Mouse (Mus musculus): ENCODE results near the gene Ltbp1. TPM values are rescaled to one million over a fixed set of nuclear protein-coding genes. Genes with fewer than 3 reads are reported as not detected.

Ltbp1 gene
- polyA plus RNA-seq, 1 experiment from 2014 or later: 6.7 TPM

DNA sequence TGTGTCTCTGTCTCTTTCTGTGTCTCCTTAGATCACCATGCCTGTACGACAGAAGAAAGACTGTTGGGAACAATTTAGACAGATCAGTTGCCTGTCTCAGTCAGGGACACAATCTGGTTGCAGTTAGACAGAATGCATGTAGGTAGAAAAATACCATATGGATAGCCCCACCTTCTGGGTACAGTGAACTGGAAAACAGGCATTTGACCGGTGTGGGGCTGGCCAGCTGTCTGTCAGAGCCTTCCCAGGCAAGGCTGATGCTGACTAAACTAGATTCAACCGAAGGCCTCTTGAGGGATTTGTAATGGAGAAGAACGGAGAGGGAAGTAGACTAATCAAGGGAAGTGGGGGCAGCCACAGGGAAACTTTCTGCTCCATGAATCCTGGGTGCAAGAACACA, 156.6 kb downstream of the Ltbp1 start:
- Histone ChIP-seq H3K9ac (replicated peaks) (no peak overlapping the region), H3K27ac (replicated peaks) (no peak overlapping the region), H3K27me3 (no peaks in the 10 kb centered on the region), H3K36me3 (no peaks in the 10 kb centered on the region), H3K9me3 (no peaks in the 10 kb centered on the region), H3K4me2 (replicated peaks) (no peak overlapping the region), H3K4me1 (no peaks in the 10 kb centered on the region), H3K4me3 (no peak overlapping the region)
- 84% methylated on average over 4 of the region's 4 CpGs for WGBS
- no peak for ATAC-seq (ENCODE audit: low FRiP score, low read depth)

DNA sequence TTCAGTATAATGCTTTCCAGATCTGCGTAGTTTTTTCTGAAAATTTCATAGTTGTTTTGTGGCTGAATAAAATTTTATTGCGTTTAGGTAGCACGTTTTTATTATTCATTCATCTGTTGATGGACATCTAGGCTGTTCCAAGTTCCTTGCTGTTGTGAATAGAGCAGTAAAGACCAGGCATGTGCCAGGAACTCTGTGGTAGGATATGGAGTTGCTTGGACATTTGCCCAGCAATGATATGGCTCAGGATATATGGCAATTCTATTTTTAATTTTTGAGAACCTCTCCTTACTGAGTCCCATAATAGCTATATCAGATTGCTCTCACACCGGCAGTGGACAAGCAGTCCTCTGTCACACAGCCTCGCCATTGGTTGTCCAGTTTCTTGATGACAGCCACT, 159.2 kb downstream of the Ltbp1 start:
- Histone ChIP-seq H3K9me3 (no peaks in the 10 kb centered on the region), H3K27ac (replicated peaks) (no peak overlapping the region), H3K36me3 (no peaks in the 10 kb centered on the region), H3K4me3 (no peak overlapping the region), H3K4me1 (no peaks in the 10 kb centered on the region), H3K27me3 (no peaks in the 10 kb centered on the region), H3K9ac (replicated peaks) (no peak overlapping the region), H3K4me2 (replicated peaks) (no peak overlapping the region)
- 93% methylated on average over 5 of the region's 5 CpGs for WGBS
- ATAC-seq (ENCODE audit: low FRiP score, low read depth): no peak

DNA sequence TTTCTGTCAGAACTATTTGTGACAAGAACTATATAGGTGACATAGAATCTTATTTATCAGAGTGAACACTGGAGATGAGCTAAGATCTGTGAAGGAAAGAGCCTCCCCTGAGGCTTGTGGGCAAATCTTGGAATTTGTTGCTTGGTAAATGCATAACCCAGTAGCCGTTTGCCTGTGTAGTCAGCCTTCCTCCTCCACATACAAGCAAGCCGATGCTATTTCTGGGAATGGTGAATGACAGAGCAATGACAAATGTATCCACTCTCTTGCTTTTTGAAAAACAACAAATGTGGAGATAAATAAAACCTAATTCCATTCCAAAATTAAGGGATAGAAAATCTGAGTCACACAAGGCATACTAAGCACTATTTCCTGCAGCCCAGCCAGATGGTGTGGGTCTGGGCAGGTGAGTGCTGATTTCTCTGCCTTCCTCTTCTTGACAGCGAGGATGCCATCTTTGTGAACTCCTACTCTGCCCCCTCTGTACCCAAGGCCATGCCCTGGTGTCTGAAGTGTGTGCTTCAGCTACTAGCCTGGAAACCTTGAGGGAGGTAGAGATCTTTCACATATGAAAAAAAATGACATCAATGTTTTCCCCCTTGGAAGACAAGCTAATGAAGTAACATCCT, 163.3 kb downstream of the Ltbp1 start:
- no peaks in the 10 kb centered on the region for H3K36me3 ChIP-seq
- no peak overlapping the region for H3K4me2 ChIP-seq (replicated peaks)
- H3K4me1 ChIP-seq: no peaks in the 10 kb centered on the region
- H3K27me3 ChIP-seq: no peaks in the 10 kb centered on the region
- WGBS: 88% methylated on average over 3 of the region's 3 CpGs
- no peak overlapping the region for H3K9ac ChIP-seq (replicated peaks)
- H3K27ac ChIP-seq (replicated peaks): no peak overlapping the region
- H3K4me3 ChIP-seq: no peak overlapping the region
- ATAC-seq (ENCODE audit: low FRiP score, low read depth): no peak
- no peaks in the 10 kb centered on the region for H3K9me3 ChIP-seq

GRCm38 (mm10) chr17:75171659-75172058, 166.3 kb downstream of the Ltbp1 start:
- Histone ChIP-seq H3K36me3 (no peaks in the 10 kb centered on the region), H3K9ac (replicated peaks) (no peak overlapping the region), H3K27me3 (no peaks in the 10 kb centered on the region), H3K4me1 (no peaks in the 10 kb centered on the region), H3K4me3 (no peak overlapping the region), H3K9me3 (no peaks in the 10 kb centered on the region), H3K27ac (replicated peaks) (no peak overlapping the region), H3K4me2 (replicated peaks) (no peak overlapping the region)
- no peak for ATAC-seq (ENCODE audit: low FRiP score, low read depth)
- whole genome bisulfite sequencing: 90% methylated on average over 7 of the region's 7 CpGs

DNA sequence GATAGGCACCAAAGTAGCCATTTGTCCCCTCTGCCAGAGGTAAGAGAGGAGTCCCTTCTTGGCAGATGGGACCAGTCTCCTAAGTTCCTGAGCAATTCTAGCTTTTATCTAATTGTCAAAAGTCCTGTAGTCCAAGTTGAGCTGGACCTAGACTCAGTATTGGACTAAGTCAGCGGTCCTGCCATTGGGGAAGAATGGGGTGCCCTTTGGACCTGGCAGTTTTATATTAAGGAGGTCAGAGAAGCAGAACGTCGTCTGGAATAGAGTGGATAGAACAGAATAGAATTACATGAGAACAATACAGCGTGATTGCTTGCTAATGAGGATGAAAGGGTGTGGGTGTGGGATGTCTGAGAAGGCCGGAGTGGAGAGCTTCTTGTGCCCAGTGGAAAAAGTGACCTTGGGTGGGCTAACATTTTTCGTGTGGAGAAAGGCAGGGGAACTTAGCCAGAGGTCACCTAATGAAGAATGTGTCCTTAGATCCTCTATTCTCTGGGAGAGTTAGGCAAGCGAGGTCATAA, 167.4 kb downstream of the Ltbp1 start:
- no peak for ATAC-seq (ENCODE audit: low FRiP score, low read depth)
- Histone ChIP-seq H3K27ac (replicated peaks) (no peak overlapping the region), H3K9ac (replicated peaks) (no peak overlapping the region), H3K9me3 (no peaks in the 10 kb centered on the region), H3K4me1 (peaks cover under 1% of the 10 kb centered on the region; the same call in 1 of the 2 replicates), H3K36me3 (no peaks in the 10 kb centered on the region), H3K4me2 (replicated peaks) (no peak overlapping the region), H3K27me3 (peaks cover 4% of the 10 kb centered on the region; the same call in 1 of the 2 replicates), H3K4me3 (no peak overlapping the region)
- 83% methylated on average over 7 of the region's 7 CpGs for WGBS

- H3K9me3 ChIP-seq: no peaks in the 10 kb centered on the region
- H3K27me3 ChIP-seq: peaks cover 7% of the 10 kb centered on the region; the same call in 1 of the 2 replicates
- WGBS: 89% methylated on average over 3 of the region's 3 CpGs
- H3K4me3 ChIP-seq: no peak overlapping the region
- H3K27ac ChIP-seq (replicated peaks): no peak overlapping the region
- no peak for ATAC-seq (ENCODE audit: low FRiP score, low read depth)
- H3K4me2 ChIP-seq (replicated peaks): no peak overlapping the region
- peaks cover 13% of the 10 kb centered on the region for H3K4me1 ChIP-seq
- H3K9ac ChIP-seq (replicated peaks): no peak overlapping the region
- H3K36me3 ChIP-seq: no peaks in the 10 kb centered on the region
These were observed 169.1 kb downstream of the Ltbp1 start for GRCm38 (mm10) chr17:75174501-75174900.

DNA sequence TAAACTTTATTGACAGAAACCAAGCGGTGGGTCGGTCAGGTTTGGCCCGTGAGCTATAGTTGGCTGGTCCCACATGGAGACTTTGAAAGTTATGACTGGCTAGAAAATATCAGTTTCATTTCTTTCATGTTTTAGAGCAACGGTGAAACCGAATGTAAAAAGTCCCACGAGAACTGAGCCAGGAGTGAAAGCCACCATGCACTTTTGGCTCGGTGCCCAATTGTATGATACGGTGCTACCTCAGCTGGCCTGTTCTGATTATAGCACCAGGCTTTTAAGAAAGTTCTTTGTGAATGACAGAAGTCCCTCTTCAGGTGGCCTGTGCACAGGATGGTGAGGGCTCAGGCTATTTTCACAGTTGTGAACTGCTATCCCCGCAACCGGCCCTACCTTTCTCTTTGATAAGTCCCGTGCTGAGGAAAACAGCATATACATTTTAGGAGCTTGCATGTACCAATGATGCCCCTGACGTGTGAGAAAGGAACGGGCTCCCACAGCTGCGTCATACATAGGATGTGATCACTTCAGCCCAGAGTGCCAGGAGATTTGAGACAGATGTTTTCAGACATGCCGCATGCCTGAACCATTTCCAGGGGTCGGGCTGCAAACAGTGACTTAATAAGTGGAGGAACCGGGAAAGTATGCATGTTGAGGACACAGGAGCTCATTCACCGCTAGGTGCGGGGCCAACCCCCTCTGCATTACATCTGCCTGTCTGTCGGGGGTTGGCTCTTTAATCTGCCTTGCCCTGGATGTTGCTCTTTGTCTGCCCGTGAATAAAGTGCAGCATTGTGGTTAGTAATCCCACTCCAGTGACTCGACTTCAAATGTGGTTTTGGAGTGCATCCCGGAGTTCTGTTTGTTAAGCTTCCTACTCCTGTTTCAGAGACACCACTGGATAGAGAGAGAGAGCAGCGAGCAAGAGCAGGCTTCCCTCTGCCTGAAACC, 172.8 kb downstream of the Ltbp1 start:
- ATAC-seq (ENCODE audit: low FRiP score, low read depth): peak; percentile 76
- WGBS: 44% methylated on average over 24 of the region's 24 CpGs
- Histone ChIP-seq H3K27ac (replicated peaks) (no peak overlapping the region), H3K9me3 (no peaks in the 10 kb centered on the region), H3K36me3 (no peaks in the 10 kb centered on the region), H3K4me1 (peaks cover 13% of the 10 kb centered on the region), H3K9ac (replicated peaks) (no peak overlapping the region), H3K4me2 (replicated peaks) (peak overlapping the region; percentile 41), H3K27me3 (peaks cover 7% of the 10 kb centered on the region; the same call in 1 of the 2 replicates), H3K4me3 (no peak overlapping the region)

GRCm38 (mm10) chr17:75179001-75179400, 173.6 kb downstream of the Ltbp1 start:
- Histone ChIP-seq H3K9me3 (no peaks in the 10 kb centered on the region), H3K4me2 (replicated peaks) (no peak overlapping the region), H3K4me1 (peaks cover 13% of the 10 kb centered on the region), H3K27ac (replicated peaks) (no peak overlapping the region), H3K9ac (replicated peaks) (no peak overlapping the region), H3K4me3 (no peak overlapping the region), H3K27me3 (peaks cover 7% of the 10 kb centered on the region; the same call in 1 of the 2 replicates), H3K36me3 (no peaks in the 10 kb centered on the region)
- ATAC-seq (ENCODE audit: low FRiP score, low read depth): no peak
- 45% methylated on average over 8 of the region's 8 CpGs for WGBS

GRCm38 (mm10) chr17:75180301-75180700, 174.9 kb downstream of the Ltbp1 start:
- Histone ChIP-seq H3K4me1 (peaks cover 13% of the 10 kb centered on the region), H3K36me3 (no peaks in the 10 kb centered on the region), H3K27ac (replicated peaks) (no peak overlapping the region), H3K9me3 (no peaks in the 10 kb centered on the region), H3K4me3 (no peak overlapping the region), H3K27me3 (peaks cover 7% of the 10 kb centered on the region; the same call in 1 of the 2 replicates), H3K9ac (replicated peaks) (no peak overlapping the region), H3K4me2 (replicated peaks) (no peak overlapping the region)
- 86% methylated on average over 4 of the region's 4 CpGs for WGBS
- ATAC-seq (ENCODE audit: low FRiP score, low read depth): no peak

DNA sequence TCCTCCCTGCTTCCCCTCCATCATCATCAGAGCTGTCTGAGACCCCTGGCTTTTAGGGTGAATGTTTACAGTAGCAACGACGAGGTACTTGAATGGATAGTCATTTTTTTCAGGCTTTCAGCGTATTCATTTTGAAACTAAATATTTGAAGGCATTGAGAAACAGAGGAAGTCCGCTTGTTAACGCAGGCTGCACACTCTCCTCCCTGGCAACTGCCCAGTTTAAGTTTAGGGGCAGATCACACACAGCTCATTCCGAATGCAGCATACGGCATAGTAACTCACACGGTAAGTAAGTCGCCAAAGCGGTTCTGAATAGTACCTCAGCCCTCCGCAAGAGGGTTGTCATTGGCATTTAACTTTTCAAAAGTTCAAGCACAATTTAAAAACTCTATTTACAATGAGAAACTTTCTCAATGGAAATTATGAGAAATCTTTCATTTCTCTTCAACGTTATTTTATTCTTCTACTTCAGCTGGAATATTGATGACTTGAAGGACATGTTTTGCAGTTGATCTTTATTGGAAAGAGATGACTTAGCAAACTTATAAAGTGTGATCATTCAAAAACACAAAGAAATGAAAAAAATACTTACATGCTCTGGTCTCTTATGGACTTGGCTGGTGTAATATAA, 175.7 kb downstream of the Ltbp1 start:
- ATAC-seq (ENCODE audit: low FRiP score, low read depth): no peak
- Histone ChIP-seq H3K36me3 (no peaks in the 10 kb centered on the region), H3K9ac (replicated peaks) (no peak overlapping the region), H3K4me2 (replicated peaks) (no peak overlapping the region), H3K4me1 (peaks cover 13% of the 10 kb centered on the region), H3K27me3 (peaks cover 7% of the 10 kb centered on the region; the same call in 1 of the 2 replicates), H3K4me3 (no peak overlapping the region), H3K9me3 (no peaks in the 10 kb centered on the region), H3K27ac (replicated peaks) (no peak overlapping the region)
- 80% methylated on average over 12 of the region's 12 CpGs for WGBS

DNA sequence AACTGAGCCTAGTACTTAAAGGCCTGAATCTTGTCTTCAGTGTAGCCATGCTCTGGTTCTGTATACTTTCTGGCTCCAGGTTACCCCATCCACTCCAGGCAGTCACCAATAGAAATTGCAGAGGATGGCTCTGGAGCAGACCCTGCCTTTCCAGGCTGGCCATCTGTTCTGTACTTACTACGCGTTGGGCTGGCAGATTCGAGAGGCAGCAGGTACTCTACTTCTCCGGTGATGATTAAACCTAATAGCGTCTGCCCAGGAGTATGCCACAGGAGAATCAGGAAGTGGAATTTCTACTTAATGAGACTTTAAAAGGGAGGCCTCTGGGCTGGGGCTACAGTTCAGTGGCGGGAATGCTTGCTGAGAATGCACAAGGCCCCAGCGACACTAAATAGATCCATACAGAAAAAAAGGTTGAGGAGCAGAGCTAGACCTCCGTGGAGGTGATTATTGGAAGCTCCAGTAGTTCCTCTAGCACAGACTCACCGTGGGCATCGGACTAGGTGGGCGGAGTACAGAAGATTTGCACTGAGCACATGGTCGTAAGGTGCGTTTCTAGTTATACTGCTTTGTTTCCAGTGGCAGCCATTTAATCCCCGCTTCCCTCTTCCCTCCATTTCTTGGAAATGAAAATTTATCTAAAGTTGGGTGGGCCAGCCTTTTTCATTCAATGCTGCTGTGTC, 177.1 kb downstream of the Ltbp1 start:
- 83% methylated on average over 14 of the region's 14 CpGs for WGBS
- H3K27ac ChIP-seq (replicated peaks): no peak overlapping the region
- H3K27me3 ChIP-seq: peaks cover 6% of the 10 kb centered on the region; the same call in 1 of the 2 replicates
- H3K9ac ChIP-seq (replicated peaks): no peak overlapping the region
- no peak overlapping the region for H3K4me2 ChIP-seq (replicated peaks)
- H3K4me3 ChIP-seq: no peak overlapping the region
- peaks cover 13% of the 10 kb centered on the region for H3K4me1 ChIP-seq
- ATAC-seq (ENCODE audit: low FRiP score, low read depth): no peak
- H3K36me3 ChIP-seq: no peaks in the 10 kb centered on the region
- H3K9me3 ChIP-seq: no peaks in the 10 kb centered on the region
